ENCODE assay signal across 10 mouse cellular contexts in the genomic region with DNA sequence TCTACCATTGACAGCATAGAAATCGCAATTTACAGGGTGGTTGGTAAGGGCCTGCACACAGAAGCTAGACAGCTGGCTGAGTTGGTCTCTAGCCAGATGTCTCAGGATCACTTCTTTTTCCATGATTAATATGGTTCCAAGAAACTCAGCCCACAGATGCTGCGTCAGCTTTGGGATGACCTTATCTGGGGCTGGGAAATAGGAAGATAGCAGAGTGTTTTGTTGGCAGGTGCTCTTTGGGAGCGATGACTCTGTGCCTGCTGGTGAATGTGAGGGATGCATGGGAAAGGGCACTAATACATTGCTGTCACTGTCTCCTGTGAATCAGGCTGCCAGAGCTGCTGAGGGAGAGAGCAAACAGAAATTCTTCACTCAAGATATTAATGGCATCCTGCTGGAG. TPM values are rescaled to one million over a fixed set of nuclear protein-coding genes. Genes with fewer than 3 reads are reported as not detected.
A peak's percentile ranks its signal among the peaks of the same experiment; 100 is the strongest.
DNase-seq lines count a peak whose midpoint lies in the region; ATAC-seq and TF ChIP-seq lines count a peak whose summit lies in the region.
"Had no signal": no experiment of that assay in that cellular context is flagged by ENCODE, and none has a peak within 500 bp of the region (broad histone marks: within the 10 kb centered on the region; RNA-seq: fewer than 3 reads in every experiment).

No protein-coding gene starts in this region.

- H3K4me2 ChIP-seq in forebrain, embryonic 14.5 days (ENCODE audit: low read length) = no peak overlapping the region
- no peak overlapping the region for H3K4me2 ChIP-seq in forebrain, embryonic 12.5 days
- no peak overlapping the region for H3K4me2 ChIP-seq in kidney, embryonic 15.5 days
- H3K4me2 ChIP-seq in liver, postnatal 0 days (ENCODE audit: low read depth, low read length) = no peak overlapping the region
- H3K4me2 ChIP-seq: embryonic facial prominence, embryonic 13.5 days had no signal

- no peak for TF ChIP-seq EP300 in liver, postnatal 0 days (IDR thresholded peaks at IDR 0.05; ENCODE audit: low read depth)

- no peak overlapping the region for H3K9ac ChIP-seq in forebrain, embryonic 14.5 days (ENCODE audit: low read length)
- H3K9ac ChIP-seq in forebrain, embryonic 12.5 days = no peak overlapping the region
- no peak overlapping the region for H3K9ac ChIP-seq in kidney, embryonic 15.5 days
- no peak overlapping the region for H3K9ac ChIP-seq in liver, postnatal 0 days (replicated peaks)
- H3K9ac ChIP-seq: embryonic facial prominence, embryonic 13.5 days had no signal

- H3K9me3 ChIP-seq in forebrain, embryonic 14.5 days (replicated peaks; ENCODE audit: control insufficient read depth, low read length) = no peaks in the 10 kb centered on the region
- no peaks in the 10 kb centered on the region for H3K9me3 ChIP-seq in forebrain, embryonic 12.5 days
- H3K9me3 ChIP-seq in kidney, embryonic 15.5 days (replicated peaks) = no peaks in the 10 kb centered on the region
- no peaks in the 10 kb centered on the region for H3K9me3 ChIP-seq in liver, postnatal 0 days (ENCODE audit: low read length)
- H3K9me3 ChIP-seq: embryonic facial prominence, embryonic 13.5 days had no signal

- TF ChIP-seq CTCF in liver, postnatal 0 days (IDR thresholded peaks at IDR 0.05; ENCODE audit: low read depth) = no peak

- no peaks in the 10 kb centered on the region for H3K27me3 ChIP-seq in forebrain, embryonic 14.5 days (replicated peaks; ENCODE audit: control insufficient read depth, insufficient read depth, low read length)
- H3K27me3 ChIP-seq in forebrain, embryonic 12.5 days = no peaks in the 10 kb centered on the region
- no peaks in the 10 kb centered on the region for H3K27me3 ChIP-seq in kidney, embryonic 15.5 days
- no peaks in the 10 kb centered on the region for H3K27me3 ChIP-seq in liver, postnatal 0 days (ENCODE audit: insufficient read depth, low read length)
- H3K27me3 ChIP-seq: embryonic facial prominence, embryonic 13.5 days had no signal

- peaks cover 82% of the 10 kb centered on the region for H3K36me3 ChIP-seq in forebrain, embryonic 14.5 days (ENCODE audit: control insufficient read depth, insufficient read depth, low read length)
- H3K36me3 ChIP-seq in forebrain, embryonic 12.5 days (replicated peaks) = peaks cover 68% of the 10 kb centered on the region
- peaks cover 87% of the 10 kb centered on the region for H3K36me3 ChIP-seq in kidney, embryonic 15.5 days
- H3K36me3 ChIP-seq in liver, postnatal 0 days (replicated peaks; ENCODE audit: insufficient read depth, low read length) = peaks cover 77% of the 10 kb centered on the region

- H3K27ac ChIP-seq in forebrain, embryonic 14.5 days (ENCODE audit: low read depth, low read length) = no peak overlapping the region
- H3K27ac ChIP-seq in forebrain, embryonic 12.5 days = no peak overlapping the region
- H3K27ac ChIP-seq in kidney, embryonic 15.5 days = no peak overlapping the region
- no peak overlapping the region for H3K27ac ChIP-seq in liver, postnatal 0 days (ENCODE audit: low read depth)
- H3K27ac ChIP-seq: embryonic facial prominence, embryonic 13.5 days had no signal

- no peak for ATAC-seq in forebrain, embryonic 14.5 days
- no peak for ATAC-seq in forebrain, embryonic 12.5 days (ENCODE audit: low FRiP score)
- ATAC-seq in kidney, embryonic 15.5 days (replicated peaks; ENCODE audit: low FRiP score) = no peak
- ATAC-seq in liver, postnatal 0 days = no peak

- H3K4me3 ChIP-seq in forebrain, embryonic 14.5 days (ENCODE audit: low read depth, low read length) = no peak overlapping the region
- no peak overlapping the region for H3K4me3 ChIP-seq in forebrain, embryonic 12.5 days (replicated peaks)
- no peak overlapping the region for H3K4me3 ChIP-seq in kidney, embryonic 15.5 days (replicated peaks)
- no peak overlapping the region for H3K4me3 ChIP-seq in liver, postnatal 0 days (ENCODE audit: low read depth, low read length)
- H3K4me3 ChIP-seq: embryonic facial prominence, embryonic 13.5 days had no signal

- DNase-seq in forebrain, embryonic 14.5 days (ENCODE audit: low spot score) = peak; percentile 35
- DNase-seq in kidney, postnatal 14 days = peak; percentile 26
- DNase-seq in cerebellum, adult 9-11 months = peak; percentile 43
- DNase-seq in left cerebral cortex, postnatal 25 days (ENCODE audit: low spot score in 2 of 2) = peak; percentile 48 to 54
- DNase-seq in ovary, postnatal 14 days (ENCODE audit: low spot score) = no peak
- DNase-seq in liver, postnatal 0 days = no peak
- DNase-seq: spleen, adult 18-20 months had no signal

- 88% methylated on average over 3 of the region's 3 CpGs for WGBS in forebrain, embryonic 14.5 days
- 92% methylated on average over 3 of the region's 3 CpGs for WGBS in forebrain, embryonic 12.5 days
- WGBS in kidney, embryonic 15.5 days = 82% methylated on average over 3 of the region's 3 CpGs
- WGBS in liver, postnatal 0 days (ENCODE audit: insufficient replicate concordance) = 88% methylated on average over 3 of the region's 3 CpGs

- H3K4me1 ChIP-seq in forebrain, embryonic 14.5 days (ENCODE audit: control insufficient read depth, insufficient read depth, low read length) = no peaks in the 10 kb centered on the region
- H3K4me1 ChIP-seq in forebrain, embryonic 12.5 days = no peaks in the 10 kb centered on the region
- H3K4me1 ChIP-seq in kidney, embryonic 15.5 days = no peaks in the 10 kb centered on the region
- H3K4me1 ChIP-seq in liver, postnatal 0 days (ENCODE audit: insufficient read depth) = no peaks in the 10 kb centered on the region
- H3K4me1 ChIP-seq: embryonic facial prominence, embryonic 13.5 days had no signal

- intact Hi-C loops in left cerebral cortex, postnatal 25 days (cut with DNase I) = loop anchor here (5.0 kb wide), 1 partner anchor 77 kb away; the partner anchor contains the start of gene Sec14l5

RNA-seq across cellular contexts. Expression of gene Ubn1, which starts 20.5 kb away (rescaled TPM):
- 14.3 and 16.2 TPM in 2 replicates for polyA plus RNA-seq in forebrain, embryonic 14.5 days (2014; fragmentation: Nextera tagmentation; extraction: Ambion mirVana)
- 23.8 and 24.8 TPM in 2 replicates for polyA plus RNA-seq in forebrain, embryonic 12.5 days (2016; fragmentation: Nextera tagmentation; extraction: Ambion mirVana)
- polyA plus RNA-seq in kidney, embryonic 15.5 days (2015; fragmentation: Nextera tagmentation; extraction: Ambion mirVana) = 18.5 and 19.9 TPM in 2 replicates
- total RNA-seq in left cerebral cortex, postnatal 25 days (2021) = 10 to 100 TPM; 43.3 to 48.2 TPM
- polyA plus RNA-seq in liver, postnatal 0 days (2015; fragmentation: Nextera tagmentation; extraction: Ambion mirVana) = 6.4 and 6.5 TPM in 2 replicates

RNA-seq across cellular contexts. Expression of gene Glyr1, which starts 20.7 kb away (rescaled TPM):
- 120 and 123 TPM in 2 replicates for polyA plus RNA-seq in forebrain, embryonic 14.5 days (2014; fragmentation: Nextera tagmentation; extraction: Ambion mirVana)
- 216 and 238 TPM in 2 replicates for polyA plus RNA-seq in forebrain, embryonic 12.5 days (2016; fragmentation: Nextera tagmentation; extraction: Ambion mirVana)
- polyA plus RNA-seq in kidney, embryonic 15.5 days (2015; fragmentation: Nextera tagmentation; extraction: Ambion mirVana) = 162 and 164 TPM in 2 replicates
- 100 to 1,000 TPM; 145 to 151 TPM for total RNA-seq in left cerebral cortex, postnatal 25 days (2021)
- polyA plus RNA-seq in liver, postnatal 0 days (2015; fragmentation: Nextera tagmentation; extraction: Ambion mirVana) = 31.4 and 35.7 TPM in 2 replicates

RNA-seq across cellular contexts. Expression of gene Rogdi, which starts 57.0 kb away (rescaled TPM):
- 101 and 103 TPM in 2 replicates for polyA plus RNA-seq in forebrain, embryonic 14.5 days (2014; fragmentation: Nextera tagmentation; extraction: Ambion mirVana)
- polyA plus RNA-seq in forebrain, embryonic 12.5 days (2016; fragmentation: Nextera tagmentation; extraction: Ambion mirVana) = 80.2 and 83.5 TPM in 2 replicates
- polyA plus RNA-seq in kidney, embryonic 15.5 days (2015; fragmentation: Nextera tagmentation; extraction: Ambion mirVana) = 93.5 and 101 TPM in 2 replicates
- total RNA-seq in left cerebral cortex, postnatal 25 days (2021) = 100 to 1,000 TPM; 195 to 210 TPM
- polyA plus RNA-seq in liver, postnatal 0 days (2015; fragmentation: Nextera tagmentation; extraction: Ambion mirVana) = 105 and 114 TPM in 2 replicates

Comparison
In these comparisons a context has a peak if more than half of its experiments do, and no peak if none do; other contexts are left out.
1. DNase-seq: peak in forebrain, embryonic 14.5 days (single experiment), kidney, postnatal 14 days (single experiment), cerebellum, adult 9-11 months (single experiment) and left cerebral cortex, postnatal 25 days (2 of 2); none in ovary, postnatal 14 days (single experiment) and liver, postnatal 0 days (single experiment).